Mouse (Mus musculus) kidney, postnatal 36 days (tissue): ENCODE measurements at regions not wholly inside any gene's neighbourhood (a gene's known extent, or its start where the extent isn't known, plus 50 kb on each side); places are given as distances from the start of the nearest gene placed in this dataset.
"Not testable (repeated sequence)": the region's sequence is repeated elsewhere in the genome, so short reads cannot be mapped to it uniquely, and the experiment has no call there.

Experiments used
- DNase-seq, 2 experiments: peaks; one replicate each; pipeline ENCODE4 v3.0.0; 2021 to 2022; ENCODE audit warnings: mixed read lengths in 2 of 2

GRCm38 (mm10) chr1:177382596-177383190 lies 59.5 kb upstream of the Zbtb18 start:
- peak; percentile 17 to 68 for DNase-seq

DNA sequence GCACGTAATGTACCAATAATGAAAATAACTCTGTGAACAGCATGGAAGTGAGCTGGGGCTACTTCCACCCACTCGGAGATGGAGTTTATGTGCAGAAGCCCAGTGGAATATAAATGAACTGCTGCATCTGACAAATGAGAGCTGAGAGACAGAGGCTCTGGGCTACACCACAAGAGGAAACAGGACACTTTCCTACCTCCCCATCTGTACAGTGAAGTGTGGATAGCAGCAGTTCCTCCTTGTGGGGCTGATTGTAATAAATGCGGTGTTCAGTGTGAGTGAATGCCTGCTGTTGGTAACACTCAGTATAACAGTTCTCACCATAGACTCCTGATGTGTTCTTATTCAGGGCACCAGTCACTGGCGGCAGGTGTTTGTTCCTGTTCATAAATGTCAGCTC lies 60.0 kb upstream of the Zbtb18 start:
- DNase-seq: no peak

- DNase-seq: no peak
These were observed 64.0 kb upstream of the Zbtb18 start for GRCm38 (mm10) chr1:177378112-177378511.

DNA sequence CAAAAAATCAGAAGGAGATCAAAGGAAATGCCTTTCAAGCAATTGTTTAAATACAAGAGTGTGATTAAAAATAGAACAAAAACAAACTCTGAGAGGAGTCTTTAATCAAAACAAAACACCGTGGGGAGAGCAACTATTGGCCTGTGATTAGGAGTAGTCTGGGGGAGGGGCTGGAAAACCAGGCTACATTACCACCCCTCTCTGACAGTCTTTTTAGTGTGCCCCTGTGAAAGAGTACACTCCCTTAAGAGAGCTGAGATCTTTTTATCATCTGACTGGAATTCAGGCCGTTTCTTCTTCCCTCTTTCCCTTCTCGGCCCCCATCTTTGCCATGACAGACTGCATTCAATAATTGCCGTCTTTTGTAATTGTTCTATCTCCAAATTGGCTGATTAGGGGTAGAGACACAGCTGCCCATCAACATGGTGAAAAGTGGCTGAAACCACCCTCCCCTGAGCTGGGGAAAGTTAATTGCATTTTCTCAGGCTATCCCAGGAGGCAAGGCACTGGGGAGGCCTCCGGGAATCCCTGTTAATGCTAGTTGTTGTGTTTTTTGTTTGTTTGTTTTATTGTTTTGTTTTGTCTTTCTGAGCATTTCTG lies 68.8 kb upstream of the Zbtb18 start:
- no peak for DNase-seq

DNA sequence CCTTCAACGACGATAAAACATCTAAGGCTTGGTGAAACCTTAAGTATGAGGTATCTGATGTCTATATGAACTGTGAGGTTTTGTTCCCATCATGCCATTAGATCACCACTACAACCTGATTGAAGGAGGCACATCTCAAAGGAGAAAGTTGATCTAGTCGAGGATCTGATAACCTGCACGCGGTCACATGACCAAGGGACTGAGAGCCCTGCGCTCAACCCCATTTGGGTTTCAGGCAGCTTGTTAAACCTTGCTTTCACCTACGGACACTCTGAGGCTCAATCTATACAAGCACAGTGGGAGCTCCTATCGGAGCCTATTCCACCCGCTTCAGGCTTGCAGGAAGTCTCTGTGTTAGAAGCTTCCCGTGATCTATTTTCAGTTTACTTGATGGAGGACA lies 70.1 kb upstream of the Zbtb18 start:
- DNase-seq: no peak

GRCm38 (mm10) chr1:177367864-177368610 lies 74.1 kb upstream of the Zbtb18 start:
- no peak for DNase-seq

GRCm38 (mm10) chr1:177366914-177367313 lies 75.2 kb upstream of the Zbtb18 start:
- no peak for DNase-seq

GRCm38 (mm10) chr1:177366475-177366874 lies 75.7 kb upstream of the Zbtb18 start:
- no peak for DNase-seq

DNA sequence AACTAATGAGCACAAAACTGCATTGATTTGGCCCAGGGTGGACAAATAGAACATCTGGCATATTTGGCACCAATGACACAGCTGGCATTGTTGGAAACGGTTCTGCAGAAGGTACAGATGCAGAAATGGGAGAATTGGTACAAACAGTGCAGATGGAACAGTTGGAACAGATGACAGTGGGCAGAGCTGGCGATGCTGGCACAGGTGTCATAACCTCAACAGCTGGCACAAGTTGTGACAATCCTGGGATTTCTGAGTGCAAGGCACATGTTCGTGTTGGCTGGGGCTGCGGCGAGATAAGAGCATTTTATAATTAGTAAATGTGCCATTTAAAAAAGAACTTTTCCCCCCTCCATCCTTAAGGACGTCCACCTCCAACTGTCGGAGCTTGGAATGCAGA lies 77.8 kb upstream of the Zbtb18 start:
- no peak for DNase-seq

DNA sequence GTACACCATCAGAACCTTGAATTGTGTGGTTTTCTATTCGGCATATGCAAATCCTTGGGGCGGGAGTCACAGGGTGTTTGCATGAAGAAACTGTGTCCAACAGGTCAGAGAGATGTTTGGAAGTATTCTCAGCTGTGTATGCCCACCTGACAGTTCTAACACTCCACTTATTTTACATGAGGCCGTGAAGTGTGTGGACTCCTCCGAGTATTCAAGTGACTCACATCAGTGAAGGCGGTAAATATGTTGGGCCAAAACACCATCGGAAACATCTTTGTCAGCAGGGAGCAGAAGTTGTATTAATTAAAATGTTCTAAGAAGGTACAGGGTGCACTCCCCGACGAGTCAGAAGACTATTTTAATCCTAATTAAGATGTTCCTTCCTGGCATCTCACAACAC lies 79.8 kb upstream of the Zbtb18 start:
- no peak for DNase-seq

DNA sequence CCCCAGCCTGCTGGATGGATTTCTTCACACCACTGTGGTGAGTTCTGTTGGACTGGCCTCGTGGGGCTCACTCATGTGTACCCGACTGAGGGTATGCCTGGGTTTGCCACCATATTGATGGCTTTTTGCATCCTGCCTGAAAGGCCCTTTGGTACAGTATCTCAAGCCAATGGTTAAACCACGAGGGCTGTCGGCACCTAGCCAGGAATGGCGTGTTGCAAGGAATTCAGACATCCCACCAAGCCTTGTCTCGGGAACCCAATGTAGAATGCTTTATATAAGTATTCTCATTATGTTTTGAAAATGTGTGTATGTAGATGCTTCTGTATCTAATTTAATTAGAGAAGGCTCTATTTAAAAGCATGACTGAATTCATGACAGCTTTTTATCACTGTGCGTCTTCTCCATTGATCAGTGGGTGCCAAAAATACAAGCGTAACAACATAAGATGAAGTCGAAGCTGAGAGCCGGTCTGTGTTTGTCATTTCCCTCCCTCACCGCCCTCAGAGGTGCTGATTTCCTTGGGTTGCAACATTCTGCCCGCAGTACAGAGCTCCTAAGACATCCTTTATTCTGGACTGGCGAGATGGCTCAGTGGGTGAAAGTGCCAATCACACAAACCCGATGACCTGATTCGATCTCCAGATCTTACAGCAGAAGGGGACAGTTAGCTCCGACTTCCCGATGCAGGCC lies 90.5 kb upstream of the Akt3 start:
- no peak for DNase-seq

DNA sequence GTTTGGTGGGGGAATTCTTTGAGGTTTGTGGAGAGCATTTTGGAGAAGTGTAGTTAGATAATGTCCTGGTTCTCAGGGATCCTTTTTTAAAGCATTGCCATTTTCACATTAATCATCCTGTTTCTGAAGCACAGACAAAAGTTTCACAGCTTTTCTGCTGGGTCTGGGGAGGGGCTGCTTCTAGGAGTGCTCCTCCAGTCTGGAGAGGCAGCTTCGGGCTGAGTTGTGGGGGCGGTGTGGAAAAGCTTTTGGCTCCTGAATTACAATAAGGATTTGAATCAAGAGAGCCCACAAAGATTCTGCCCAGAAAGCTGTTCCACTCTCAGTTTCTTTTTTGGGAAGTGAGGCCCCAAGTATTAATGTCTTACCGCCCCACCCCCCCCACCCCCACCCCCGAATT lies 89.2 kb upstream of the Akt3 start:
- DNase-seq: no peak

- DNase-seq: no peak
These were observed 88.5 kb upstream of the Akt3 start for GRCm38 (mm10) chr1:177346540-177346939.

- no peak for DNase-seq
These were observed 87.5 kb upstream of the Akt3 start for GRCm38 (mm10) chr1:177345540-177345939.

GRCm38 (mm10) chr1:177343949-177344348 lies 85.9 kb upstream of the Akt3 start:
- DNase-seq: no peak

- DNase-seq: peak; percentile 18 to 39
These were observed 85.1 kb upstream of the Akt3 start for GRCm38 (mm10) chr1:177343121-177343520.

DNA sequence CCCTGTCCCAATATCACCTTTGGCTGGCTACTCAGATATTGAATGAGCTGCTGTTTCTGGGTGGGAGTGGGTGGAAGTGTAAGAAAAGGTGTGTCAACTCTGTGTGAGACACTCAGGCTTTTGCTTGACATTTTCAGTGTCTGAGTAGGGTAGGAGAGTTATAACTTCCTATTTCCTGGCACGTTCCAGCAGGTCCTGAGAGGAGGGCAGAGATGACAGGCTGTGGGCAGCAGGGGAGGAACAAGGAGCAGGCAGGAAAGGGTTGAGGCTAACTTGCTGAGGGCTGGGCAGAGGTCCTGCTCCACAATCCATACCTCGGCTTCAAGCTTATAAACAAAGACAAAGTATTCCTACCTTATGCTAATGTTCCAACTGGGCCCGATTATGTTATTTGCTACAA lies 82.2 kb upstream of the Akt3 start:
- no peak for DNase-seq

GRCm38 (mm10) chr1:177339207-177339787 lies 81.3 kb upstream of the Akt3 start:
- not testable (repeated sequence) for DNase-seq

DNA sequence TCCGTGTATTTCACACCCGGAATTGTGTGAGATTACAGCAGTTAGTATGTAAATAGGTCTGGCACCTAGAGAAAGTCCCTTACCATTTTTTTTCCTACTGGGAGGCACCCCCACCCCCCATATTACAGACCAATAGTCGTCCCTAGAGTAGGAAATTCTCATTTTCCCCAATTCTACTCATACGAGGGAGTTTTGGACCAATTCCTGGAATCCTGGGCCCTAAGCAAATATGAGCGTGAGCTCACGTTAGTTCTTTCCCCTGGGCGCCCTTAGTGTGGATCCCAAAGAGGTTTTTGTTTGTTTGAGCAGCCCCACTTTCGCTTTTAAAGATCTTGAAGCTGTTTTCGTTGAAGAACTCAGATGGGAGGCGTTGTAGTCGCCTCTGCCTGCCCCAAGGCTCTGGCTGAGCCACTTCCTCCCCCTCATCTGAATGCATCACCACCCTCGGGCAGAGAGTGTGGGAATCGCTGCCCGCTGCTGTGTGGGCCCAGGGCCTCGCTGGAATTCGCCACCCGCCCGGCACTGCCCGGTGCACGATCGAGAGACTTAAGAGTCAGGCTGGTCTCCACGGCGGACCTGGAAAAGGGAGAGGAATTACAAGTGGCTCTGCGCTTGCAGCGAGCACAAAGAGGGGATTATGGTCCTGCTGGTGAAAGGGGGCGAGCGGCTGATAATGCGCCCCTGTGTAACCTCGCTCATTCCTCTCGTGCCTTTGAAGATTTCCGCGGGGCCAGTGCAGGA lies 80.6 kb upstream of the Akt3 start:
- peak; percentile 42 to 66 for DNase-seq

GRCm38 (mm10) chr1:177337756-177338155 lies 79.8 kb upstream of the Akt3 start:
- DNase-seq: no peak

GRCm38 (mm10) chr1:177337141-177337540 lies 79.1 kb upstream of the Akt3 start:
- no peak for DNase-seq

DNA sequence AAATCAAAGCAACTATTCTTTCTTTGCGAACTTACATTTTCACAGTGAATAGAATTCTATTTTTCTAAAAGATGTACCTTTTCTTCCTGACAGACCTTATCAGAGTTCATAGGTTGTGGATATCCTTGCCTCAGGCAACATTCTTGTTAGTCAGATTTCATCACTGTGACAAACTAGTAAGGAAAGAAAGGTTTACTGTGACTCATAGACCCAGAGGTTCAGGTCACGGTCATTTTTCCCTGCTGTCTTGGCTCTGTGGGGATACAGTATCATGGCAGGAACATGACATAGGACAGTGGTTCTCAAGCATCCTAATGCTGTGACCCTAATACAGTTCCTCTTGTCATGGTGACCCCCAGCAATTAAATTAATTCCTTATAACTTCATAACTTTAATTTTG lies 78.4 kb upstream of the Akt3 start:
- DNase-seq: no peak

DNA sequence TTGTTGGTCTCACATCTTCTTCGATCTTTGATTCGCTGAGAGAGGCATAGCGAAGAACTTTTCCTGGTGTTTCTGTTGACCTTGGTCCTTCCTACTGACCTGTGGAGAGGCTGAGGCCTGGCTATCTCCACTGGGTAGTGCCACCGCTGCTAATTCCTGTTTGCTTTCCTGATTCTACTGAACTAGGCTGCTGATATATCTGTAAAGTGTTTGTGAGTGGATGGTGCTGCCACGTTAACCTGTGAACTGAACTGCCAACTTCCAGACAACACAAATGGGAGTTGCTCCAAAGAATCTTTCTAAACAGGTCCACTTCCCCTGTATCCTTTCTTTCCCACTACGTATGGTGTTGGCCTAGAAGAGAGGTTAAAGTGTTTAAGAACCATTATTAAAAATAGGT lies 78.0 kb upstream of the Akt3 start:
- no peak for DNase-seq
